Mouse (Mus musculus): ENCODE results near the gene Atxn7l3.

DNA sequence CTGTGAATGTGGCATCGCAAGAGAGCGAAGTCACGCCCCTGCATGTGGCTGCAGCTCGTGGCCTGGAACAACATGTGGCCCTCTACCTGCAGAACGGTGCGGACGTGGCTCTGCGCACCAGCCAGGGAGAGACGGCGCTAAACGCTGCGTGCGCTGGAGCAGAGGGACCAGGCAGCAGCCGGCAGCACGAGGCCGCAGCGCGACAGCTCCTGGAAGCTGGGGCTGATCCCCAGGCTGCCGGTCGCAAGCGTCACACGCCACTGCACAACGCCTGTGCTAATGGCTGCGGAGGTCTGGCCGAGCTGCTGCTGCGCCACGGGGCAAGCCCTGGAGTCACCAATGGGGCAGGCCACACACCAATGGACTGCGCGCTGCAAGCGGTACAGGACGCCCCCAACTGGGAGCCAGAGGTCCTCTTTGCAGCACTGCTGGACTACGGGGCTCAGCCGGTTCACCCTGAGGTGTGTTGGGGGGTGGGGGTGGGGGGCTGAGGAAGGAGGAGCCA is 20.0 kb downstream of the Atxn7l3 start:
- TF ChIP-seq GATA1 (IDR thresholded peaks at IDR 0.05; ENCODE audit: borderline replicate concordance, low read length) (no peak), FLI1 (IDR thresholded peaks at IDR 0.05; ENCODE audit: low read length) (no peak)

Data from megakaryocyte, embryonic 14.5 days (primary cell).